Mouse (Mus musculus) ES-E14 (cell line): ENCODE results near the gene Spg7.

Experiments used
- CHD2 ChIP-seq: IDR thresholded peaks from 2 replicates; pipeline ENCODE4 v1.6.1; 2014; ENCODE audit warnings: mild to moderate bottlenecking, low read depth, low read length, inconsistent platforms
- ZC3H11A ChIP-seq: IDR thresholded peaks from 2 replicates; pipeline ENCODE4 v1.6.1; 2012; ENCODE audit warnings: low read depth, mild to moderate bottlenecking, inconsistent platforms, low read length, borderline replicate concordance
- ZNF384 ChIP-seq: IDR thresholded peaks from 2 replicates; pipeline ENCODE4 v1.6.1; 2012; ENCODE audit warnings: low read depth, low read length, inconsistent platforms

- TF ChIP-seq CHD2 (no peak), ZC3H11A (no peak), ZNF384 (no peak)
Measured at GRCm38 (mm10) chr8:123031321-123031978, 31.3 kb upstream of the Spg7 start.
